Mouse (Mus musculus): Measurements from ENCODE around the gene Thrb.
"Not testable (repeated sequence)": the region's sequence is repeated elsewhere in the genome, so short reads cannot be mapped to it uniquely, and the experiment has no call there.

Thrb gene

GRCm38 (mm10) chr14:17934779-17935178, 274.7 kb downstream of the Thrb start:
- CTCF ChIA-PET, result not testable (repeated sequence)

- CTCF ChIA-PET, result no interaction called here
These were observed 294.0 kb downstream of the Thrb start for GRCm38 (mm10) chr14:17954038-17954437.

GRCm38 (mm10) chr14:17959901-17960300, 299.8 kb downstream of the Thrb start:
- CTCF ChIA-PET, result no interaction called here

- CTCF ChIA-PET, result no interaction called here
These were observed 307.2 kb downstream of the Thrb start for GRCm38 (mm10) chr14:17967117-17967726.

- CTCF ChIA-PET, result no interaction called here
These were observed 312.1 kb downstream of the Thrb start for GRCm38 (mm10) chr14:17972132-17972531.

- CTCF ChIA-PET, result no interaction called here
These were observed 312.6 kb downstream of the Thrb start for GRCm38 (mm10) chr14:17972665-17973064.

- CTCF ChIA-PET, result no interaction called here
These were observed 315.7 kb downstream of the Thrb start for GRCm38 (mm10) chr14:17975786-17976185.

GRCm38 (mm10) chr14:17978259-17978658, 318.2 kb downstream of the Thrb start:
- CTCF ChIA-PET, result no interaction called here

- CTCF ChIA-PET, result no interaction called here
These were observed 321.2 kb downstream of the Thrb start for GRCm38 (mm10) chr14:17981258-17981657.

GRCm38 (mm10) chr14:17982017-17982416, 322.0 kb downstream of the Thrb start:
- CTCF ChIA-PET, result no interaction called here

GRCm38 (mm10) chr14:17983390-17983789, 323.3 kb downstream of the Thrb start:
- CTCF ChIA-PET, result no interaction called here

GRCm38 (mm10) chr14:17983839-17984238, 323.8 kb downstream of the Thrb start:
- CTCF ChIA-PET, result no interaction called here

- CTCF ChIA-PET, result interaction anchor here (0.8 kb wide), 1 partner anchor 9 kb away, joined by 3 read pairs; no protein-coding TSS in a partner anchor
These were observed 328.5 kb downstream of the Thrb start for GRCm38 (mm10) chr14:17988580-17988979.

GRCm38 (mm10) chr14:17989182-17989581, 329.1 kb downstream of the Thrb start:
- CTCF ChIA-PET, result interaction anchor here (0.8 kb wide), 1 partner anchor 10 kb away, joined by 3 read pairs; no protein-coding TSS in a partner anchor

GRCm38 (mm10) chr14:17990186-17990585, 330.1 kb downstream of the Thrb start:
- CTCF ChIA-PET, result no interaction called here

GRCm38 (mm10) chr14:18001886-18002285, 341.8 kb downstream of the Thrb start:
- CTCF ChIA-PET, result no interaction called here

- CTCF ChIA-PET, result no interaction called here
These were observed 343.6 kb downstream of the Thrb start for GRCm38 (mm10) chr14:18003686-18004085.

- CTCF ChIA-PET, result no interaction called here
These were observed 348.5 kb downstream of the Thrb start for GRCm38 (mm10) chr14:18008524-18008923.

GRCm38 (mm10) chr14:18016604-18017003, 356.5 kb downstream of the Thrb start:
- CTCF ChIA-PET, result no interaction called here

GRCm38 (mm10) chr14:18020128-18020527, 360.1 kb downstream of the Thrb start:
- CTCF ChIA-PET, result no interaction called here

GRCm38 (mm10) chr14:18020636-18021035, 360.6 kb downstream of the Thrb start:
- CTCF ChIA-PET, result interaction anchor here (0.6 kb wide), 1 partner anchor 601 kb away, joined by 4 read pairs; no protein-coding TSS in a partner anchor

- CTCF ChIA-PET, result no interaction called here
These were observed 361.7 kb downstream of the Thrb start for GRCm38 (mm10) chr14:18021726-18022125.

- CTCF ChIA-PET, result no interaction called here
These were observed 362.3 kb downstream of the Thrb start for GRCm38 (mm10) chr14:18022351-18022750.

- CTCF ChIA-PET, result no interaction called here
These were observed 367.8 kb downstream of the Thrb start for GRCm38 (mm10) chr14:18027867-18028266.
